Mouse (Mus musculus): ENCODE results near the gene Msantd4.
"Not testable (repeated sequence)": the region's sequence is repeated elsewhere in the genome, so short reads cannot be mapped to it uniquely, and the experiment has no call there.

The Msantd4 gene

DNA sequence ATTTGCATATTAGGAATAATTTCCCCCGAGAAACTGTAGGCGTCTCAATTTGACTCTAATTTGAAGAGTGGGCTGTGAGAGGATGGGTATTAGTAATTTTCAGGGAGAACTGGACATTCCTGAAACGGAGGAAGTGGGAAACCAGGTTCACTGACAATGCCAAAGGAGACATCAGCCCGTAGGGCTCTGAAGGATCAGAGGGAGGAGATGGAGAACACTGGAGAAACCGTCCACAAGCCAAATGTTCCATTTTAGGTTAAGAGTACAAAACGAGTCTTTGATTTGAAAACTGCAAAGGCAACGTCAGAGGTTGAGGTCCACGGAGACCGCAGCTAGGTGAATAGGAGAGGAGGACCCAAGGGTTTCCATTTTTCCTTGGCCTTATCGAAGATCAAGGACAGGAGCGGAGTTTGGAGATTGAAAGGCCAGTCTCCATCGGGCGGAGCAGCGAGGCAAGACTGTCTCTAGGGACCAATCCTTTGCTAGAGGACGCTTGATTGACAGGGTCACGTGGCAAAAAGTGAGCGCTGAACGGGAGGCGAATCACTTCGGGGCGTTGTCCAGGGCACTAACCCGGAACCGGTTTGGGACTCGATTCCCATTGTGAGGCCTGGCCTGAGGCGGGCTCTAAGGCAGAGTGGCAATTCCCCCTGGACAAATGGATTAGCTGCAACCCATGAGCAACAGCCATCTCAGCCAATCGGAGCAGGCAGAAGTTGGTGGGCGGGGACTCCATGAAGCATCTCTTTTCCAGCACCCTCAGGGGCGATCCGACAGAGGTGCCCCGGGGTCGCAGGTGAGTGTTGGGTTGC lies at the start of gene Msantd4:
Gene Msantd4 (plus strand): TSS at position 735 of the 812 bp plus-strand sequence.
- peak; percentile 98 for DNase-seq (ENCODE audit: low read depth, low spot score)

DNA sequence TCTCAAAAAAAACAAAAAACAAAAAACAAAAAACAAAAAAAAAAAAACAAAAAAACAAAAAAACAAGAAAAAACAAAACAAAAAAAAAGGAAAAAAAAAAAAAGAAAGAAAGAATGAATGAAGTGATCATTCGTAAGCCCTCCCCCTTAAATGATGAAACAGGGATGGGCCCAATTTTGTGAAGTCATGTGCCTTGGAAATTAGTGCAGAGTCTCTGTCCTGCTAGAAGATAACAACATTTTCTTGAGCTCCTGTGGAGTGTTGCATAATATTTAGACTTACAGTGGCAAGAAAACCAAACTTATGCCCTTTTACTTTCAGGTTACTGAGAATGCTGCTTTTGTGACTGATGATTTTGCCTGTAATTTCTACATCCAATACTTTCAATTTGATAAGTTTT lies 23.2 kb upstream of the Msantd4 start:
- DNase-seq (ENCODE audit: low read depth, low spot score): no peak

GRCm38 (mm10) chr9:4376640-4377120 lies 318 bp downstream of the Msantd4 start:
- no peak for DNase-seq (ENCODE audit: low read depth, low spot score)

DNA sequence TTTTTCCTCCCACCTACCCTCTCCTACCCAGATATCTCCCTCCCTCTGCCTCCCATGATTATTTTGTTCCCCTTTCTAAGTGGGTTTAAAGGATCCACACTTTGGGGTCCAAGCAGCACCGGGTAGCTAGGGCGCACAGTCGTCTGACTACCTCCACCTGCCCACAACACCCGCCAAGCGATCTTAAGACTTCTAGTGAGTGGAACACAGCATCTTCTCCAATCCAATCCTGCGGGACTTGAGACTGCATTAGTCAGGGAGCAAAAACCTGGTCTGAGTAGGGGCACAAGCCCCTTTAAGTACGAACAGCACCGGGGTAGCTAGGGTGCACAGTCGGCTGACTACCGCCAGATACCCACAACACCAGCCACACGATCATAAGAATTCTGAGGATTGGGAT lies 24.4 kb downstream of the Msantd4 start:
- not testable (repeated sequence) for DNase-seq (ENCODE audit: low read depth, low spot score)
